19 mouse cellular contexts compared by ENCODE assay signal in genomic region chr1:63851476-63852094, GRCm38 (mm10).
DNase-seq lines count a peak whose midpoint lies in the region; ATAC-seq and TF ChIP-seq lines count a peak whose summit lies in the region.
"Had no signal": no experiment of that assay in that cellular context is flagged by ENCODE, and none has a peak within 500 bp of the region (broad histone marks: within the 10 kb centered on the region; RNA-seq: fewer than 3 reads in every experiment).

No protein-coding gene starts in this region.

- H3K36me3 ChIP-seq in hindbrain, embryonic 15.5 days: no peaks in the 10 kb centered on the region
- H3K36me3 ChIP-seq in hindbrain, embryonic 10.5 days: no peaks in the 10 kb centered on the region
- H3K36me3 ChIP-seq: neural tube, embryonic 15.5 days; stomach, embryonic 15.5 days had no signal

- no peak overlapping the region for H3K9ac ChIP-seq in hindbrain, embryonic 15.5 days
- H3K9ac ChIP-seq: neural tube, embryonic 15.5 days; stomach, embryonic 15.5 days had no signal

- no peak for TF ChIP-seq CTCF in gastrocnemius, adult 2 months (IDR thresholded peaks at IDR 0.05)

- H3K27me3 ChIP-seq in hindbrain, embryonic 15.5 days: no peaks in the 10 kb centered on the region
- H3K27me3 ChIP-seq in hindbrain, embryonic 10.5 days (ENCODE audit: insufficient read depth, poor library complexity, severe bottlenecking): no peaks in the 10 kb centered on the region
- H3K27me3 ChIP-seq: neural tube, embryonic 15.5 days; stomach, embryonic 15.5 days had no signal

- H3K4me1 ChIP-seq in hindbrain, embryonic 15.5 days (replicated peaks): peaks cover 6% of the 10 kb centered on the region
- no peaks in the 10 kb centered on the region for H3K4me1 ChIP-seq in hindbrain, embryonic 10.5 days (replicated peaks)
- H3K4me1 ChIP-seq: neural tube, embryonic 15.5 days; stomach, embryonic 15.5 days had no signal

- H3K4me2 ChIP-seq in hindbrain, embryonic 15.5 days: no peak overlapping the region
- H3K4me2 ChIP-seq: liver, embryonic 11.5 days; neural tube, embryonic 15.5 days; stomach, embryonic 15.5 days had no signal

- peak; percentile 16 for DNase-seq in embryo, embryonic 10 days (ENCODE audit: low spot score)
- no peak for DNase-seq in embryo, embryonic 9.5 days (ENCODE audit: extremely low spot score)
- no peak for DNase-seq in hindbrain, embryonic 10.5 days (ENCODE audit: low spot score)
- peak; percentile 26 for DNase-seq in right cerebral cortex, adult 18-20 months
- no peak for DNase-seq in right cerebral cortex, postnatal 25 days
- DNase-seq in telencephalon, adult 2 months (ENCODE audit: low read depth, low spot score): peak; percentile 64
- no peak for DNase-seq in gastrocnemius, adult 2 months
- DNase-seq: adrenal gland, postnatal 25 days; cerebellum, adult 18-20 months; cerebellum, postnatal 25 days; kidney, adult 11 months; lung, adult 2 months; lung, postnatal 4 days; right cerebral cortex, postnatal 14 days had no signal

- ATAC-seq in hindbrain, embryonic 15.5 days (ENCODE audit: low FRiP score, low read depth): peak; percentile 66; the same call in 1 of the 2 replicates
- ATAC-seq: Patski had no signal

- H3K4me3 ChIP-seq in hindbrain, embryonic 15.5 days: no peak overlapping the region
- H3K4me3 ChIP-seq in hindbrain, embryonic 10.5 days: no peak overlapping the region
- H3K4me3 ChIP-seq in gastrocnemius, adult 2 months: no peak overlapping the region
- H3K4me3 ChIP-seq: neural tube, embryonic 15.5 days; stomach, embryonic 15.5 days had no signal

- H3K27ac ChIP-seq in hindbrain, embryonic 15.5 days (replicated peaks): no peak overlapping the region
- H3K27ac ChIP-seq in hindbrain, embryonic 10.5 days: no peak overlapping the region
- no peak overlapping the region for H3K27ac ChIP-seq in gastrocnemius, adult 2 months
- H3K27ac ChIP-seq: neural tube, embryonic 15.5 days; stomach, embryonic 15.5 days had no signal

- no peaks in the 10 kb centered on the region for H3K9me3 ChIP-seq in hindbrain, embryonic 15.5 days
- H3K9me3 ChIP-seq in hindbrain, embryonic 10.5 days: no peaks in the 10 kb centered on the region
- H3K9me3 ChIP-seq: neural tube, embryonic 15.5 days; stomach, embryonic 15.5 days had no signal

- intact Hi-C loops in gastrocnemius, adult 2 months (cut with DNase I): no loop called here

- 45% methylated on average over 4 of the region's 4 CpGs for WGBS in hindbrain, embryonic 15.5 days
- WGBS in hindbrain, embryonic 10.5 days: 76% methylated on average over 4 of the region's 4 CpGs

Comparison
In these comparisons a context has a peak if more than half of its experiments do, and no peak if none do; other contexts are left out.
1. DNase-seq: peak in embryo, embryonic 10 days (single experiment), right cerebral cortex, adult 18-20 months (single experiment) and telencephalon, adult 2 months (single experiment); none in embryo, embryonic 9.5 days (single experiment), hindbrain, embryonic 10.5 days (single experiment), right cerebral cortex, postnatal 25 days (single experiment) and gastrocnemius, adult 2 months (single experiment).